Mouse (Mus musculus): Measurements from ENCODE around the gene Ece1.

GRCm38 (mm10) chr4:137942782-137943486, 80.9 kb downstream of the Ece1 start:
- TF ChIP-seq CTCF (IDR thresholded peaks at IDR 0.05) (no peak), POLR2A (IDR thresholded peaks at IDR 0.05; ENCODE audit: insufficient read depth, low read depth, low read length) (no peak)
